Mouse (Mus musculus) forebrain, postnatal 0 days (tissue): Measurements from ENCODE around the gene Prm3. TPM values are rescaled to one million over a fixed set of nuclear protein-coding genes. Genes with fewer than 3 reads are reported as not detected.

Experiments
- ATAC-seq: fragments of 200-750 bp; cut with Nextera tagmentation; 2 replicates; pipeline ENCODE4 v1.8.0; 2017; ENCODE audit warnings: mild to moderate bottlenecking, moderate library complexity
- DNase-seq: peaks from one replicate; pipeline ENCODE4 v3.0.0-alpha.2; 2015
- H3K27ac ChIP-seq: fragments of 300-500 bp; sonication (generic); 2 replicates; pipeline ENCODE4 v1.5.1; 2014; ENCODE audit warnings: low read depth, mild to moderate bottlenecking, antibody characterized with exemption, low read length, moderate library complexity, mixed read lengths
- H3K27me3 ChIP-seq: fragments of 300-500 bp; sonication (generic); 2 replicates; pipeline ENCODE4 v1.6.1; 2014; ENCODE audit warnings: mild to moderate bottlenecking, low read length, mixed read lengths; ENCODE audit not compliant: insufficient read depth
- H3K36me3 ChIP-seq: fragments of 300-500 bp; sonication (generic); 2 replicates; pipeline ENCODE4 v1.6.1; 2014; ENCODE audit warnings: mild to moderate bottlenecking, moderate library complexity; ENCODE audit not compliant: insufficient read depth
- H3K4me1 ChIP-seq: fragments of 300-500 bp; sonication (generic); 2 replicates; pipeline ENCODE4 v1.6.1; 2014; ENCODE audit warnings: antibody characterized with exemption; ENCODE audit not compliant: insufficient read depth
- H3K4me2 ChIP-seq: fragments of 300-500 bp; sonication (generic); 2 replicates; pipeline ENCODE4 v1.6.1; 2014; ENCODE audit warnings: low read depth, mild to moderate bottlenecking, moderate library complexity
- H3K4me3 ChIP-seq: fragments of 300-500 bp; sonication (generic); 2 replicates; pipeline ENCODE4 v1.5.1; 2014; ENCODE audit warnings: low read depth, low read length, mixed read lengths
- H3K9ac ChIP-seq: fragments of 300-500 bp; sonication (generic); 2 replicates; pipeline ENCODE4 v1.6.1; 2014; ENCODE audit warnings: mild to moderate bottlenecking
- H3K9me3 ChIP-seq: fragments of 300-500 bp; sonication (generic); 2 replicates; pipeline ENCODE4 v1.6.1; 2016; ENCODE audit warnings: low read length
- CTCF ChIP-seq: sonication (generic); IDR thresholded peaks from 2 replicates; pipeline ENCODE4 v1.5.1; 2016; ENCODE audit warnings: antibody characterized with exemption, control low read depth, low read depth
- WGBS: fragments of 180-500 bp; shearing (Covaris S2); extraction: QIAGEN DNeasy Blood & Tissue Kit; methylation state at CpG from one replicate; pipeline ENCODE4 v1.1.7; 2014; 5-methylcytosine and 5-hydroxymethylcytosine counted together
- polyA plus RNA-seq: library from polyadenylated mRNA; unstranded; fragments of >200 nt; fragmentation: Nextera tagmentation; extraction: Ambion mirVana; gene quantifications from 2 replicates; pipeline ENCODE4 v1.2.1, GENCODE M21; 2015
- total RNA-seq: library from RNA; depleted of rRNA; stranded (reverse); fragments of >200 nt; gene quantifications from 2 replicates; pipeline ENCODE4 v1.2.3, GENCODE M21; 2014; rRNA removed

The Prm3 gene
- not detected in 2 replicates for total RNA-seq
- not detected in 2 replicates for polyA plus RNA-seq

DNA sequence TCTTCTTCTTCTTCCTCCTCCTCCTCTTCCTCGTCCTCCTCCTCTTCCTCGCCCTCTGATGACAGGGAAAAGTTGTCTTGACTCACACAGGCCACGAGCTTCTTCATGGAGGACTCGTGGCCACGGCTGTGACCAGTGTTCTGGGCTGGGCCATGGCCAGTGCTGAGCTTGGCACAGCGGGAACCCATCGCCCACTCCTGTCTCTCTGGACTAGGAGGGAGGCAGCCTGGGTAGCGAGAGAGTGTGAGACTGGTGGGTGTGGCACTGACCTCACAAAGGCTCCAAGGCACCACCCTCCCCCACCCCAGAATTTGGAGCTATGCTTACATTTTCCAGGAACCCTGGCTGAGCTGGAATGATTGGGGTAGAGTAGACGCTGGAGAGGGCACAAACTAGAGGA is at the start of gene Prm3:
Prm3 (minus strand) TSS at position 213 of the 400 bp plus-strand sequence.
- no peak for TF ChIP-seq CTCF
- no peaks in the 10 kb centered on the region for H3K9me3 ChIP-seq
- no peaks in the 10 kb centered on the region for H3K36me3 ChIP-seq
- no peak for ATAC-seq
- H3K9ac ChIP-seq: no peak within 1 kb of the TSS
- DNase-seq: no peak
- no peaks in the 10 kb centered on the region for H3K27me3 ChIP-seq
- 78% methylated on average over 9 of the region's 9 CpGs for WGBS
- no peaks in the 10 kb centered on the region for H3K4me1 ChIP-seq
- H3K4me2 ChIP-seq: no peak within 1 kb of the TSS
- H3K27ac ChIP-seq: no peak within 1 kb of the TSS
- H3K4me3 ChIP-seq: no peak within 1 kb of the TSS

- Histone ChIP-seq H3K4me3 (no peak overlapping the region), H3K4me1 (no peaks in the 10 kb centered on the region; the same call in 1 of the 2 replicates), H3K27me3 (no peaks in the 10 kb centered on the region), H3K9me3 (no peaks in the 10 kb centered on the region), H3K9ac (no peak overlapping the region), H3K27ac (no peak overlapping the region), H3K4me2 (no peak overlapping the region), H3K36me3 (no peaks in the 10 kb centered on the region)
- no peak for TF ChIP-seq CTCF
- DNase-seq: no peak
- ATAC-seq: no peak
- 94% methylated on average over 12 of the region's 14 CpGs for WGBS
Observed at GRCm38 (mm10) chr16:10840018-10840417, 49.3 kb upstream of the Prm3 start.

DNA sequence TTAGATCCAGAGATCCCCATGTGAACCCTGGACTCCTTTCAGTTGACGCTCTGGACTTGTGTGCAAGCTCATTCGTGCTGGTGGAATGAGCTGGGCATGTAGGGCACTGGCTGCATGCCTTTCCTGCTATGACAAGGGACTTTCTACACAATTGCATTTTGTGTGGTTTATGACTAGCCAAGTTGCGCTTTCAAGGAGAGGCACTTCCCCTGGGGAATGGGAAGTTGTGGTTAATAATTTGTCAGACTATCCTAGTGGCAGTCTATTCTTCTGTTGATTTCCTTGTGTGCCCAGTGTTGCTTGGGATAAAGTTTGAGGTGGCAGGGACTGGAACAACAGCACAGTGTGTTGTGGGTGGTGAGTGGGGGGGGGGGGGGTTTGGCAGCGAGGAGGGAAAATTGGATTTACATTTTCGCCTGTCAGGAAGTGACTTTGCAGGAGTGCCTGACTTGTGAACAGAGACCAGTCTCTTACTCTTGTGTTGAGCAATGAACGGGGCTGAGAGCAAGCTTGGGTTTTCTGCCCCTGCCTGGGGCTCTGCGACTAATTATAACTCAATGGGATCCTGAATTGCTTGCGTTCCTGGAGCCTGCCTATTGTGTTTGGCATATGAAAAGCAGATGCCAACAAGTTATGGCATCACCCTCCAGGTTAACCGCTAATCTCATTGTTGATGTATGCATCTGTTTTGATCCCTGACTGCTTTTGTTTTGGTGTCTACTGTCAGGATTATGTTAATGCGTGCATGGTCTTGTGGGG is 48.0 kb upstream of the Prm3 start:
- no peak for TF ChIP-seq CTCF
- Histone ChIP-seq H3K27me3 (no peaks in the 10 kb centered on the region), H3K36me3 (no peaks in the 10 kb centered on the region), H3K4me2 (no peak overlapping the region), H3K27ac (no peak overlapping the region), H3K9me3 (no peaks in the 10 kb centered on the region), H3K9ac (no peak overlapping the region), H3K4me1 (no peaks in the 10 kb centered on the region; the same call in 1 of the 2 replicates), H3K4me3 (no peak overlapping the region)
- ATAC-seq (no peak), DNase-seq (no peak)
- WGBS: 46% methylated on average over 10 of the region's 10 CpGs

GRCm38 (mm10) chr16:10837903-10838302 is 47.2 kb upstream of the Prm3 start:
- no peak overlapping the region for H3K4me2 ChIP-seq
- no peaks in the 10 kb centered on the region for H3K9me3 ChIP-seq
- no peak overlapping the region for H3K27ac ChIP-seq
- no peaks in the 10 kb centered on the region for H3K27me3 ChIP-seq
- H3K4me3 ChIP-seq: no peak overlapping the region
- TF ChIP-seq CTCF: no peak
- ATAC-seq (no peak), DNase-seq (no peak)
- 85% methylated on average over 1 of the region's 1 CpGs for WGBS
- no peaks in the 10 kb centered on the region for H3K36me3 ChIP-seq
- no peaks in the 10 kb centered on the region; the same call in 1 of the 2 replicates for H3K4me1 ChIP-seq
- no peak overlapping the region for H3K9ac ChIP-seq

DNA sequence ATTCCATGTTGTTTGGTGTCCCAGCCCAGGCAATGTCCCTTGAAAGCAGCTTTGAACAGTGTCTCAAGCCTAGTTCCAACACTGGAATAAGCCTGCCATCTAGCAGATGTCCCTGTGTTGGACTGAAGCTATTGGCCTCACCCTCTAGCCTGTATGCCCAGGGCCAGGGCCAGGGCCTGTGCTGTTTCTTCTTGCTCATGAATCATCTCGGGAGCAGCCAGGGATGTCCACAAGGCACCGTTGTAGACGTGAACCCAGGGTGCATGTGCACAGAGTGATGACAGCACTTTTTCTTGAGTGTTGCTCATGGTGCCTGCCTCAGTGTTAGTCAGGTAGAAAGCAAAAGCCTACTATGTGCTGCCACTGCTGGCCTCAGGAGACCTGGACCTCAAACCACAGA is 46.5 kb upstream of the Prm3 start:
- no peak overlapping the region for H3K27ac ChIP-seq
- no peak for TF ChIP-seq CTCF
- no peak for ATAC-seq
- no peaks in the 10 kb centered on the region for H3K36me3 ChIP-seq
- H3K4me1 ChIP-seq: no peaks in the 10 kb centered on the region; the same call in 1 of the 2 replicates
- H3K4me3 ChIP-seq: no peak overlapping the region
- H3K27me3 ChIP-seq: no peaks in the 10 kb centered on the region
- H3K4me2 ChIP-seq: no peak overlapping the region
- H3K9ac ChIP-seq: no peak overlapping the region
- 93% methylated on average over 3 of the region's 3 CpGs for WGBS
- DNase-seq: no peak
- no peaks in the 10 kb centered on the region for H3K9me3 ChIP-seq

DNA sequence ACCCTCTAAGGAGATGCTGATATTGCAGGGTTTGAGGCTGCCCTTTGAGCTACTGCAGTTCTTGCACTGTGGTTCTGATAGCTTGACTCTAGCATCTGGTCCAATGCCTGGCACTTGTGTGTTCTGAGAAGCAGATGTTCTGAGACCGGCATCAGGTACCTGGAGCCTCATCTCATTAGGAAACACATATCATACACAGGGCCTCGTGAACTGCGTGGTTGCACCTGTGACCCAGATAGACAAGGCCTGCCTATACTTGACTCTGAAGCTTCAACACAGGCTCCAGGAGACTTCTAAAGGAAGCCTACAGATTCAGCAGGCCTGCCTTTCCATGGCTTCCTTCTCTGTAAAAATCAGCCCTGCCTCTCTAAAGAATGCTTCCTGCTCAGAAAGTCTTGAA is 45.7 kb upstream of the Prm3 start:
- DNase-seq (no peak), ATAC-seq (no peak)
- WGBS: 94% methylated on average over 3 of the region's 3 CpGs
- H3K36me3 ChIP-seq: no peaks in the 10 kb centered on the region
- no peaks in the 10 kb centered on the region; the same call in 1 of the 2 replicates for H3K4me1 ChIP-seq
- TF ChIP-seq CTCF: no peak
- H3K9me3 ChIP-seq: no peaks in the 10 kb centered on the region
- no peak overlapping the region for H3K4me3 ChIP-seq
- H3K9ac ChIP-seq: no peak overlapping the region
- H3K27ac ChIP-seq: no peak overlapping the region
- H3K27me3 ChIP-seq: no peaks in the 10 kb centered on the region
- H3K4me2 ChIP-seq: no peak overlapping the region

- DNase-seq (peak; percentile 92), ATAC-seq (peak; percentile 98)
- no peak for TF ChIP-seq CTCF
- peak within 1 kb of the TSS; percentile 98 for H3K4me2 ChIP-seq
- H3K36me3 ChIP-seq: no peaks in the 10 kb centered on the region
- H3K27ac ChIP-seq: no peak within 1 kb of the TSS
- H3K27me3 ChIP-seq: no peaks in the 10 kb centered on the region
- no peaks in the 10 kb centered on the region for H3K9me3 ChIP-seq
- H3K4me1 ChIP-seq: no peaks in the 10 kb centered on the region; the same call in 1 of the 2 replicates
- WGBS: under 1% methylated on average over 53 of the region's 69 CpGs
- peak within 1 kb of the TSS; percentile 48 for H3K9ac ChIP-seq
- H3K4me3 ChIP-seq: peak within 1 kb of the TSS; percentile 72
Observed at GRCm38 (mm10) chr16:10834911-10835587, 44.3 kb upstream of the Prm3 start, which contains the start of gene Rmi2. Rmi2 (plus strand) TSS chr16:10835059.
